Mouse (Mus musculus): ENCODE measurements around the gene Defb30.

Gene Defb30

DNA sequence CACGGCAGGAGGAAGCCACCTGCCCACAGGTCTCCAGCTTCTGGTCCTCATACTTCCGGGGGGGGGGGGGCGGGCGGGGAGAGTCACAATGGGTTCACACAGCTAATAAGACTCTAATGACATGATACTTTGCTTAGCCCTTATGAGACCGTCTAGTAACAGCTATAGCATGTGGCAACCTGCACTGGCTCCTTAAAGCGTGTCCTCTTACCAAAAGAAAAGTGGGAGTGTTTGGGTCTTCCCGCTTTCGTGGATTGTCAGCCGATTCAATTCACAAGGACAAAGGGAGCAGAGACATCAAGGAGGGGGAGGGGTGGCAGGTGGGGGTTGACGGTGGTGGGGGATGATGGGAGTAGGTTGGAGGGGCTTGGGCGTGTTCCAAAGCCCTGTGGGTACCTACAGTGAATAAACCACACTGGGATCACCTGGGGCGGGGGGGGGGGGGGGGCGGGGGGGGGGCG is at the start of gene Defb30:
TSS of gene Defb30 (minus strand) at position 51 of the 461 bp plus-strand sequence.
- DNase-seq (ENCODE audit: low read depth in 2 of 2, low spot score in 2 of 2): no peak

DNA sequence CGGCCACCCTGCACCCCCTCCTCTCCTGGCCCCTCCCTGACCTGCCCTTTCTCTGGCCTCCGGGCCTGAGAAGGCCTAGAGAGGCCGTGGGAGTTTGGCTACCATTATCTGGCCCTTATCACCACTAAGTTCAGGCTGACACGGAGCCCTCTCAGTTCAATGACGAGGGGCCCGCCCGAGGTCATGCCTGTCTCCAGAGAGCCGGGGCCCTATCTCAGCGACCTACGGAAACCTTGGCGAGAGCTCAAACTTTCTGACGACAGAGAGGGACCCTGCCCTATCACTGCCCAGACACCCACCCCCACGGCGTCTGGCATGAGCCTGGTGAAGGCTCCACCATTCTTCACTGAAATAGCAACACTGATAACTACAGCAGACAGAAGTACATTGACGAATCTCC is 17.9 kb upstream of the Defb30 start:
- DNase-seq (ENCODE audit: low read depth in 2 of 2, low spot score in 2 of 2): no peak

GRCm38 (mm10) chr14:63066630-63067310 is 17.0 kb upstream of the Defb30 start:
- peak; percentile 43 to 64 for DNase-seq (ENCODE audit: low read depth in 2 of 2, low spot score in 2 of 2)

DNA sequence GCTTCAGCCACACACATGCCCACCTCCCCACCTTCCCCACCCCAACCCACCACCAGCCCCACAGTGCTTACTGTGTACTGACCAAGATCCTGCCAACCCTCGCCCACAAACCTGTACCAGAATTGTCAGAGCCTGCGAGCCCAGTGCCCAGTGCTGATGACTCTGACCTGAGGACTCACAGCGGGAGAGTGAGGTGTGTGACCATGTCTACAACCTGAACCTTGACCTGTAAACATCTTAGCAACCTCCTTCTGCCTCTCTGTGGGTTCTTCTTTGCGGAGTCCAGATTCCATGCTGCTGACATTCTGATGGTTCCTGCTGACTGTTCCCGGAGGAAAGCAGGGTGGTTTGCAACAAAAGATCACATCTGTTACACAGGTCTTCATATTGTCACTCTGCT is 15.6 kb upstream of the Defb30 start:
- no peak for DNase-seq (ENCODE audit: low read depth in 2 of 2, low spot score in 2 of 2)

DNA sequence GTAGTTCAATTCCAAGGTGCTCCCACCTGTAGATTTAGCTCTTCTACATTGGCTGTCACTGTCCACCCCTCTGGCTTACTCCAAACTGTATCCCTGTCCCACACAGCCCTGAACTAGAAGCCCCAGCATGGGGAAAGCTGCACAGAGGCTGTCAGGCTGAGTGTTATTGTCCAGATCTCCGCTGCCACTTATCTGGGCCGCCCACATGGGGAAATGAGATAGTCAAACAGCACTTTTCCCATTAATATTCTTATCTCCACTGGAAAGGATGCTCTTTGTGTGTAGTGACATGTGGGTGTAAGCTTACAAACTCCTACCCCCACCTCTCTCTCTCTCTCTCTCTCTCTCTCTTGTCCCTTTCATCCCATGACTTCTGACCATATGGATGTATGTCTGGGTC is 12.4 kb upstream of the Defb30 start:
- no peak for DNase-seq (ENCODE audit: low read depth in 2 of 2, low spot score in 2 of 2)

- no peak for DNase-seq (ENCODE audit: low read depth in 2 of 2, low spot score in 2 of 2)
Measured at GRCm38 (mm10) chr14:63060361-63060760, 10.6 kb upstream of the Defb30 start.

DNA sequence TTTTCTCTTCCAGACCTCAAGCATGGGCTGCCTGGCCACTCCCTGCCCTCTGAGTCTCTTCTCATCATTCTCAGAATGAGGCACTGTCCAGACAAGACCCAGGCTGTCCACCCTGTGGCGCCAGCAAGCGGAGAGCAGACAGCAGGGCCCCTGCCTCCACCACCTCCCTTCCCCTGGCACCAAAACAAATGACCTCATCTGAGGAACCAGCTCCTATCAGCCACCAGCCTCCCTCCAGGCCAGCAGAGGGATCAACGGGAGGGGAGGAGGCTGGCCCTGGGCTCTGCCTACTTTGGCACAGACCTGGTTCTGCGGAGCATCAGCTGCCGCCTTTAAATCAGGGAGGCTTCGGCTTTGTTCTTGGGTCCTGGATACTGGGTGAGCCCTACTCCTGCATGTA is 5.0 kb upstream of the Defb30 start:
- no peak for DNase-seq (ENCODE audit: low read depth in 2 of 2, low spot score in 2 of 2)

DNA sequence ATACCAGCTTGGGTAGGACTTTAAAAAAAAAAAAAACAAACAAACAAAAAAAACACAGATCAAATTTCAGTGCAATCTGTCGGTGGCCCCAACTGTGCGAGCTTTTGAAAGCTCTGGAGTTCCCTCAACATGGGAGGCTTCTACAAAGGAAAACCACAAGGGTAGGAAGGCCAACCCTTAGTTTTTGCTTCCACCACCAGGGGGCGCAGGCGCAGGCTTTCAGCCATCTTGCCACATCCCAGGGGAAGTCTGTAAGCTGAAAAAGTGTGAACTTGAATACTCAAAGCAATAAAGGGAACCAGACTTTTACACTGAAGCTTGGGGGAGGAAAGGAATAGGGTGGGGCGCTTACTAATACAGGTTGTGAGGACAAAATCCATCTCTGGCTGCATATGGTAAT is 1.0 kb upstream of the Defb30 start:
- peak; percentile 32 to 52 for DNase-seq (ENCODE audit: low read depth in 2 of 2, low spot score in 2 of 2)

- DNase-seq (ENCODE audit: low read depth in 2 of 2, low spot score in 2 of 2): no peak
Measured at GRCm38 (mm10) chr14:63046691-63047090, 3.1 kb downstream of the Defb30 start, which contains the start of gene Defb42. TSS of gene Defb42 (plus strand) at chr14:63046991.

DNA sequence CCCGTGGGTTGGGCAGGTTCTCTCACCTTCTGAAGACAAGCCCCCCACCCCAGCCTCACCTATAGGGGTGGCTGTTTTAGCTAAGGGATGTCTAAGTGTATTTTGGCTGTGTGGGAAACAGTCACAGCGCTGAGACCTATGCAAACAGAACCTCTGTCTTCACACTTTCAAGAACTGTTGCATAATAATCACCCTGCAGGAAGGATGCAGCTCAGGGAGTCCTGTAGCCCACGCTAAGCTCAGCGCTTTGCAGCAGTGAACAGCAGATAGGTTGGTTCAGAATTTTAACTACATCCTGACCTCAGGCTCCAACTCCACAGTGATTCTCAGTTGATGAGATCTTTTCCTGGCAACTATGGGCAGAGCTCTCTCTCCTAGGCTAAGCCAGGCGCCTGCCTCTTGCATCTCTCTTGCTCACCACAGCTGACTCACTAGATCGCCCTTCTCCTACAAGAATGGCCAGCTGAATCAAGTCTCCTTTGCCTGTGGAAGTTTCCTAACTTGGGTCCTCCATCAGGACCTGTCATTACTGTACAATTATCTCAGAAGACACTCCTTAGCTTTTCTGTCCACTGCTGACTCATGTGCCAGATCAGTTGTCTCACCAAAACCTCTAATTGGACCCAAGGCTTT is 29.1 kb downstream of the Defb30 start:
- DNase-seq (ENCODE audit: low read depth in 2 of 2, low spot score in 2 of 2): no peak

DNA sequence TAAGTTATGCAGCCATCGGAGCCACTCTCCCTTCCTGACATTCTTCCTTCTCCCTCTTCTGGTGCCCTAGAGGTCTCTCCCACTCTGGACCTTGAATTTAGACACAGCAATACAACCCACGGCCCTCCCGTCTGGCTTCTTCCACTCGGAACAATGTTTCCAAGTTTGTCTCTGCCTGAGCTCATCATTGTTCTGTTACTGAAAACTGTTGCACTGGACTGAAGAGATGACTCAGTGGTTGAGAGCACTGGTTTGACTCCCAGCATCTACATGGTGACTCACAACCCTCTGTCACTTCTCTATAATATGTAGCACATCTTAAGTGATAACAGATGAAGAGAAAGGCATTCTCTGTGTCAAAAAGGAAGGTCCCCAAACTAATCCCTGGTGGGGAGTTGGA is 35.1 kb downstream of the Defb30 start:
- DNase-seq (ENCODE audit: low read depth in 2 of 2, low spot score in 2 of 2): no peak

DNA sequence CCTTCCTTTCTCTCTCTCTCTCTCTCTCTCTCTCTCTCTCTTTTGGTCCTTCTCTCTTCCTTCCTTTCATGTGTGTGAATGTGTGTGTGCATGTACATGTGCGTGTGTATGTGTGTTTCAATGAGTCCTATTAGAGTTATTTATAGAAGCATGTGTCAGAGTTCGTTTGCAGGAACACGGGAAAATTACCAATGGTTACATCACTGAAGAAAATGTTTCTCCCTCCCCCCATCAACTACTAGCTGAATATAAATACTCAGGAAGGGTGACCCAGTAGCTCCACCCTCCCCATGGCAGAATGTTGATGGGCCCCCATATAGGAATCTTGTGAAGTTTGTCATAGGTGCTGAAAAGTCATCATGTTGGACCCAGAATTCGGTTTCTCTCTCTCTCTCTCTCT is 36.7 kb downstream of the Defb30 start:
- no peak for DNase-seq (ENCODE audit: low read depth in 2 of 2, low spot score in 2 of 2)

- no peak for DNase-seq (ENCODE audit: low read depth in 2 of 2, low spot score in 2 of 2)
Measured at GRCm38 (mm10) chr14:63011471-63011870, 38.3 kb downstream of the Defb30 start, which contains the start of gene Defb43. TSS of gene Defb43 (plus strand) at chr14:63011771.

GRCm38 (mm10) chr14:63002588-63002987 is 47.2 kb downstream of the Defb30 start:
- DNase-seq (ENCODE audit: low read depth in 2 of 2, low spot score in 2 of 2): no peak

- no peak for DNase-seq (ENCODE audit: low read depth in 2 of 2, low spot score in 2 of 2)
Measured at GRCm38 (mm10) chr14:62998977-62999376, 50.8 kb downstream of the Defb30 start.

- no peak for DNase-seq (ENCODE audit: low read depth in 2 of 2, low spot score in 2 of 2)
Measured at GRCm38 (mm10) chr14:62997777-62998176, 52.0 kb downstream of the Defb30 start, which contains the start of gene Defb47. TSS of gene Defb47 (plus strand) at chr14:62998077.

DNA sequence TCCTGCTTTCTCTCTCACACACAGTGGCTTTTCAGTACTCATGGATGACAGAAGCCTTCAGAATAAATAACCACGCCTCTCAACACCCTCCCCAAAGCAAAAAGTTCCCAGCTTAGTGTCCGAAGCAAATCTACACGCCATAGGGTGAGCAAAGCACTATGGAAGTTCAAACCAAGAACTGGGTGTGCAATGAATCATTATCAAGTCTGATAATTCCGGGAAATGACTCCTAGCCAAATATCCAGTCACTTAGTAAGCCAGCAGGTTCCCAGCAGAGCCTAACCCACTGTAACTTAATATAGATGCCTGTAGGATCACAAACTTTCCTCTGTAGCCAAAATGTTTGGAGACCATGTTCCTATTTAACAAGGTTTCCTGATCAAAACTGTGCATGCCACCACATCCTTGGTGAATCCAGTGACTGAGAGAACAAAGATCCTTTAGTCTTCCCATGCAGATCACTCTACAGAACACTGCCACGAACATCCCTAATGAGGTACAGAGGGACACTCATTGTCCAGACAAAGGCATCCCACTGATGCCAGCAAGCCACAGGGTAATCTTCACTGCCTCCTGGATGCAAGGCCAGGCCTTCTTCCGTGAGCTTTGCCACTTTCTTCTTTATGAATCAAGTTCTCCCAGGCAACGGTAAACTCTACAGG is 57.8 kb downstream of the Defb30 start:
- DNase-seq (ENCODE audit: low read depth in 2 of 2, low spot score in 2 of 2): no peak

DNA sequence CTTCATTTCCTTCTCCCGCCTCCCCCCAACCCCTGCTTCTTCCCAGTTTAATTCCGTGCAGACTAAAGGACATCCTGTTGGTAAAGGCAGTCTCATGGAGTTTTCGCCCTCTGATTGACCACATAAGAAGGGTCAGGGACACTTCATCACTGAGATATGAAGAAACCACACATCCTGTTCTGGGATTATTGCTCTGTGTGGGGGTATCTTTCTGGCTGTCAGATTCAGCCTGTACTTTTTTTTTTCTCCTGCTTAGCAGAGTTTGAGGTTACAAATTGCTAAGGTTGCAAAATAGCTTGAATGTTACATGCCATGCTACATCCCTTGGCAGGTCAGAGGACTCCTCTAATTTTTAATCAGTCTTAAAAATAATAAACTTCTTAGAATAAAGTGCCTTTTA is 58.5 kb downstream of the Defb30 start:
- no peak for DNase-seq (ENCODE audit: low read depth in 2 of 2, low spot score in 2 of 2)

DNA sequence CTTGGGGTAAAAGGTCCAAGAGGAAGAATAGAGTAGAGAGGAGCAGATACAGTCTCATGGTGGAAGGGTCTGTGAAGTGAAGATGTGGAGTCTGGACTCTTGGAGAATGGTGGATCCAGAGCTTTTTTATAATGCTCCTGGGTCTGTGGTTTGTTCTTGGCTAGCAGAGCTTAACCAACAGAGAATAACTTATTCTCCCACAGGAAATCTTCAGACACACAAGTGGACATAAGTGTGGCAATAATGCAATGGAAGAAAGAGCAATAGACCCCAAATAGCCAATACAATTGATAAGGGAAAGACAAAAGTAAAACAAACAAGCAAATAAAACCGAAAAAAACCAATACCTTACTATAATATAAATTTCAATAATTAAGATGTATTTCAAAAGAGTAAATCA is 65.3 kb downstream of the Defb30 start, which contains the start of gene Defb48:
TSS of gene Defb48 (minus strand) at position 101 of the 400 bp plus-strand sequence.
- DNase-seq (ENCODE audit: low read depth in 2 of 2, low spot score in 2 of 2): no peak
